Mouse (Mus musculus) lung, postnatal 0 days (tissue): ENCODE measurements around the gene Cfap161. TPM values are rescaled to one million over a fixed set of nuclear protein-coding genes. Genes with fewer than 3 reads are reported as not detected.
A peak's percentile ranks its signal among the peaks of the same experiment; 100 is the strongest.

Experiments used
- ATAC-seq: fragments of 200-750 bp; cut with Nextera tagmentation; 2 replicates; pipeline ENCODE4 v1.8.0; 2017; ENCODE audit warnings: moderate library complexity
- DNase-seq: peaks from one replicate; pipeline ENCODE4 v3.0.0-alpha.2; 2016; ENCODE audit warnings: low spot score
- H3K27ac ChIP-seq: fragments of 300-500 bp; sonication (generic); 2 replicates; pipeline ENCODE4 v1.5.1; 2014; ENCODE audit warnings: antibody characterized with exemption, mild to moderate bottlenecking, low read length, mixed read lengths
- H3K27me3 ChIP-seq: fragments of 300-500 bp; sonication (generic); replicated peaks from 2 replicates; pipeline ENCODE4 v1.6.1; 2014; ENCODE audit warnings: low read length, mixed read lengths; ENCODE audit not compliant: insufficient read depth
- H3K36me3 ChIP-seq: fragments of 300-500 bp; sonication (generic); 2 replicates; pipeline ENCODE4 v1.6.1; 2014; ENCODE audit warnings: low read length, mixed read lengths; ENCODE audit not compliant: insufficient read depth
- H3K4me1 ChIP-seq: fragments of 300-500 bp; sonication (generic); 2 replicates; pipeline ENCODE4 v1.6.1; 2014; ENCODE audit warnings: antibody characterized with exemption, low read depth, low read length, mixed read lengths; ENCODE audit not compliant: insufficient read depth
- H3K4me2 ChIP-seq: fragments of 300-500 bp; sonication (generic); replicated peaks from 2 replicates; pipeline ENCODE4 v1.6.1; 2014; ENCODE audit warnings: low read depth, mild to moderate bottlenecking, low read length, moderate library complexity, mixed read lengths
- H3K4me3 ChIP-seq: fragments of 300-500 bp; sonication (generic); 2 replicates; pipeline ENCODE4 v1.5.1; 2014; ENCODE audit warnings: low read depth, low read length
- H3K9ac ChIP-seq: fragments of 300-500 bp; sonication (generic); replicated peaks from 2 replicates; pipeline ENCODE4 v1.6.1; 2014; ENCODE audit warnings: low read depth, mild to moderate bottlenecking
- H3K9me3 ChIP-seq: fragments of 300-500 bp; sonication (generic); 2 replicates; pipeline ENCODE4 v1.6.1; 2016; ENCODE audit warnings: low read length, mixed read lengths
- CTCF ChIP-seq: IDR thresholded peaks from 2 replicates; pipeline ENCODE4 v1.5.1; 2016; ENCODE audit warnings: antibody characterized with exemption, mild to moderate bottlenecking
- EP300 ChIP-seq: IDR thresholded peaks from 2 replicates; pipeline ENCODE4 v1.6.1; 2016; ENCODE audit warnings: antibody characterized with exemption, mild to moderate bottlenecking, control low read depth
- WGBS: fragments of 180-500 bp; shearing (Covaris S2); extraction: QIAGEN DNeasy Blood & Tissue Kit; methylation state at CpG from one replicate; pipeline ENCODE4 v1.1.7; 2014; 5-methylcytosine and 5-hydroxymethylcytosine counted together
- polyA plus RNA-seq: library from polyadenylated mRNA; unstranded; fragments of >200 nt; fragmentation: Nextera tagmentation; extraction: Ambion mirVana; gene quantifications from 2 replicates; pipeline ENCODE4 v1.2.1, GENCODE M21; 2015

Gene Cfap161
- polyA plus RNA-seq, 1 experiment from 2014 or later = 6.8 TPM

GRCm38 (mm10) chr7:83800071-83800470, 5.4 kb upstream of the Cfap161 start:
- DNase-seq (peak; percentile 51), ATAC-seq (no peak)
- H3K4me3 ChIP-seq = no peak overlapping the region
- H3K27ac ChIP-seq = no peak overlapping the region
- TF ChIP-seq CTCF = no peak
- no peak for TF ChIP-seq EP300
- no peak overlapping the region for H3K9ac ChIP-seq
- H3K4me2 ChIP-seq = no peak overlapping the region
- H3K36me3 ChIP-seq = no peaks in the 10 kb centered on the region
- 84% methylated on average over 2 of the region's 2 CpGs for WGBS
- H3K27me3 ChIP-seq = no peaks in the 10 kb centered on the region
- no peaks in the 10 kb centered on the region for H3K4me1 ChIP-seq
- H3K9me3 ChIP-seq = no peaks in the 10 kb centered on the region

GRCm38 (mm10) chr7:83798004-83798403, 3.3 kb upstream of the Cfap161 start:
- Histone ChIP-seq H3K9me3 (no peaks in the 10 kb centered on the region), H3K4me1 (no peaks in the 10 kb centered on the region), H3K4me3 (no peak overlapping the region), H3K9ac (no peak overlapping the region), H3K36me3 (no peaks in the 10 kb centered on the region), H3K27ac (no peak overlapping the region), H3K4me2 (no peak overlapping the region), H3K27me3 (no peaks in the 10 kb centered on the region)
- TF ChIP-seq EP300 (0 out of 2 replicates have a peak, but pooled peaks have one; percentile 22), CTCF (no peak)
- peak; percentile 73 for DNase-seq
- ATAC-seq = peak; percentile 46; the same call in 1 of the 2 replicates

GRCm38 (mm10) chr7:83796177-83796576, 1.5 kb upstream of the Cfap161 start:
- Histone ChIP-seq H3K27me3 (no peaks in the 10 kb centered on the region), H3K9me3 (no peaks in the 10 kb centered on the region), H3K4me3 (no peak overlapping the region), H3K36me3 (no peaks in the 10 kb centered on the region), H3K4me1 (no peaks in the 10 kb centered on the region), H3K27ac (no peak overlapping the region), H3K9ac (no peak overlapping the region), H3K4me2 (no peak overlapping the region)
- TF ChIP-seq EP300 = no peak
- no peak for TF ChIP-seq CTCF
- WGBS = 74% methylated on average over 5 of the region's 5 CpGs
- DNase-seq (no peak), ATAC-seq (no peak)

GRCm38 (mm10) chr7:83794006-83794683, 535 bp downstream of the Cfap161 start:
- DNase-seq (no peak), ATAC-seq (peak; percentile 5; the same call in 1 of the 2 replicates)
- Histone ChIP-seq H3K27me3 (no peaks in the 10 kb centered on the region), H3K9ac (no peak overlapping the region), H3K36me3 (no peaks in the 10 kb centered on the region), H3K4me2 (no peak overlapping the region), H3K4me3 (no peak overlapping the region), H3K27ac (no peak overlapping the region), H3K9me3 (no peaks in the 10 kb centered on the region), H3K4me1 (no peaks in the 10 kb centered on the region)
- WGBS = 37% methylated on average over 11 of the region's 11 CpGs
- TF ChIP-seq CTCF (no peak), EP300 (no peak)

GRCm38 (mm10) chr7:83780881-83781280, 13.8 kb downstream of the Cfap161 start:
- no peaks in the 10 kb centered on the region for H3K27me3 ChIP-seq
- H3K9ac ChIP-seq = no peak overlapping the region
- no peaks in the 10 kb centered on the region for H3K4me1 ChIP-seq
- H3K9me3 ChIP-seq = no peaks in the 10 kb centered on the region
- ATAC-seq (no peak), DNase-seq (no peak)
- no peak overlapping the region for H3K27ac ChIP-seq
- no peaks in the 10 kb centered on the region for H3K36me3 ChIP-seq
- no peak for TF ChIP-seq EP300
- no peak for TF ChIP-seq CTCF
- no peak overlapping the region for H3K4me2 ChIP-seq
- no peak overlapping the region for H3K4me3 ChIP-seq
- WGBS = 80% methylated on average over 4 of the region's 4 CpGs

- H3K4me2 ChIP-seq = no peak overlapping the region
- ATAC-seq (peak; percentile 26), DNase-seq (no peak)
- no peak overlapping the region for H3K27ac ChIP-seq
- H3K36me3 ChIP-seq = no peaks in the 10 kb centered on the region
- H3K9ac ChIP-seq = no peak overlapping the region
- no peaks in the 10 kb centered on the region for H3K27me3 ChIP-seq
- no peak overlapping the region for H3K4me3 ChIP-seq
- no peaks in the 10 kb centered on the region for H3K4me1 ChIP-seq
- 45% methylated on average over 4 of the region's 4 CpGs for WGBS
- H3K9me3 ChIP-seq = no peaks in the 10 kb centered on the region
- TF ChIP-seq EP300 = no peak
- no peak for TF ChIP-seq CTCF
These were observed 14.7 kb downstream of the Cfap161 start for GRCm38 (mm10) chr7:83780026-83780425.
